Mouse (Mus musculus): ENCODE measurements around the gene Muc13.

Muc13 gene

DNA sequence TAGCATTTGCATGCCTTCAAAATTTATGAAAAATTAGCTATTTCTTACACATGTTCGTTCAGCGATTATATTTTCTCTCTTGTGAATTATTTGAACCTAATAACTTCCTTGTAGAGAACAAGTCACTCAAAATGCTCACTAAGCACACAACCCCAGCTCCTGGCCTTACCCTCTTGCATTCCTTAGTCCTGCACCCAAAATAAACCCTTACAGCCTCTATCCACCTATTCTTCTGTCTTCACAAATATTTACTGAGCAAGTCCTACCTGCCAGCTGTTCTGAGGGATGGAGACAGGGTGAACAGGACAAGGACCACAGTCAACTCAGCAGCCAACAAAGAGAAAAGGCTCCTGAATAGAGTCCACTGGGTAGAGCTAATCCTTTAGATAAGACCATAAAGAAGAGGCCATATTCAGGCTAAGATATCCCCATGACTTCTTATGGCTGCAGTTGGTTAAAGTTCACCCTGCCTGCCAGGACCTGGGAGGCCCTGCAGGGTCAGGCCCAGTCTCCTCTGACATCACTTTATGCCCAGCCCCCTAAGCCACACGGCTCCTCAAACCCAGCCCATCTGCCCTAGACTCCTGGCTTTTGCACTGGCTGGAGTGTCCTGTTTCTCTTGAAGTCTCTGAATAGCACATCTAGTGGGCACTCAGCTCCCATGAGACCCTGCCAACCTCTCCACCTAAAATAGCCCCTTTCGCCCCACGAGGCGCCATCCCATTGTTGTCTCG is 7.0 kb upstream of the Muc13 start:
- no peak overlapping the region for H3K4me3 ChIP-seq (replicated peaks; ENCODE audit: low read length)
- peaks cover 7% of the 10 kb centered on the region for H3K4me1 ChIP-seq (replicated peaks; ENCODE audit: low read depth, low read length)
- H3K27me3 ChIP-seq (ENCODE audit: insufficient read depth, low read length) = no peaks in the 10 kb centered on the region
- peaks cover 15% of the 10 kb centered on the region for H3K9me3 ChIP-seq (ENCODE audit: low read length)
- no peaks in the 10 kb centered on the region for H3K36me3 ChIP-seq (ENCODE audit: insufficient read depth, low read length)
- no peak for TF ChIP-seq CTCF (conservative IDR thresholded peaks at IDR 0.05; ENCODE audit: low read length)
- TF ChIP-seq NANOG (IDR thresholded peaks at IDR 0.05; ENCODE audit: borderline replicate concordance, low read length) = no peak
- no peak for TF ChIP-seq POU5F1 (IDR thresholded peaks at IDR 0.05; ENCODE audit: borderline replicate concordance, low read length)

DNA sequence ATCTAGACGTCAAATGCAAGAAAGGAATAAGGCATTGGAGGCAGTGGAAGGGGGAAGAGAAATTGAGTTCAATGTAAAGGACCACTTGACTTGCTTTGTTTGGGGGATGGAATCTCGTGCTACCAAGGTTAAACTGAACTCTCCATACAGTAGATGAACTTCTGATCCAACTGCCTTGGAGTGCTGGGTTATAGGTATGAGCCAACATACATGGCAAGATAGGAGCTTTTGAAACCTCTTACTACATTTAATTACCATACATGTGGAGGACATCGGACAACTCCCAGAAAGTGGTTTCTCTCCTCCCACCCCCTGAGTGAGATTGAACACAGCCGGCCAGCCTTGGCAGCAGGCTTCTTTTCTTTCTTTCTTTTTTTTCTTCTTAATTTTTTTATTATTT is 1.3 kb downstream of the Muc13 start:
- Histone ChIP-seq H3K4me1 (replicated peaks; ENCODE audit: low read depth, low read length) (peaks cover 8% of the 10 kb centered on the region), H3K36me3 (ENCODE audit: insufficient read depth, low read length) (no peaks in the 10 kb centered on the region), H3K4me3 (replicated peaks; ENCODE audit: low read length) (no peak overlapping the region), H3K9me3 (ENCODE audit: low read length) (peaks cover 22% of the 10 kb centered on the region), H3K27me3 (ENCODE audit: insufficient read depth, low read length) (no peaks in the 10 kb centered on the region)
- TF ChIP-seq NANOG (IDR thresholded peaks at IDR 0.05; ENCODE audit: borderline replicate concordance, low read length) (no peak), CTCF (conservative IDR thresholded peaks at IDR 0.05; ENCODE audit: low read length) (no peak), POU5F1 (IDR thresholded peaks at IDR 0.05; ENCODE audit: borderline replicate concordance, low read length) (no peak)

DNA sequence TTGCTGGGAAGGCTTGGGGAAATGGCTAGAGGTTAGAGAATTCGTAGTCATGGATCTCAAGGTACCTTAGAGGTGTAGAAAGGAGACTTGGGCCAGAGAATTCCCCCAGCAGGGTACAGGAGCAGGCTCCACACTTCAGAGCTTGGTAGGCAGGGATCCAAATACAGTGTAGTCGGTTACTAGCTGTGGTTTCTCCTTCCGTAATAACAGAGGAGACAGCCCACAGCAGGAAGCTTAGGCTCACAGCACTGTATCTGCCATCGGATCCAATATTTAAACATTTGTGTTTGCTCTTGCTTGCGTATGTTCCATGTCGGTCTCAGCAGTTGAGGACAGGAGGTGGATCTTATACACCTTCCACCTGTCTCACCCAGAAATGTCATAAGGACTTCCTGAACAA is 2.0 kb downstream of the Muc13 start:
- H3K9me3 ChIP-seq (ENCODE audit: low read length) = peaks cover 14% of the 10 kb centered on the region
- no peaks in the 10 kb centered on the region for H3K27me3 ChIP-seq (ENCODE audit: insufficient read depth, low read length)
- no peaks in the 10 kb centered on the region for H3K36me3 ChIP-seq (ENCODE audit: insufficient read depth, low read length)
- no peak for TF ChIP-seq CTCF (conservative IDR thresholded peaks at IDR 0.05; ENCODE audit: low read length)
- TF ChIP-seq NANOG (IDR thresholded peaks at IDR 0.05; ENCODE audit: borderline replicate concordance, low read length) = no peak
- no peak for TF ChIP-seq POU5F1 (IDR thresholded peaks at IDR 0.05; ENCODE audit: borderline replicate concordance, low read length)
- H3K4me1 ChIP-seq (replicated peaks; ENCODE audit: low read depth, low read length) = peaks cover 8% of the 10 kb centered on the region
- H3K4me3 ChIP-seq (replicated peaks; ENCODE audit: low read length) = no peak overlapping the region

DNA sequence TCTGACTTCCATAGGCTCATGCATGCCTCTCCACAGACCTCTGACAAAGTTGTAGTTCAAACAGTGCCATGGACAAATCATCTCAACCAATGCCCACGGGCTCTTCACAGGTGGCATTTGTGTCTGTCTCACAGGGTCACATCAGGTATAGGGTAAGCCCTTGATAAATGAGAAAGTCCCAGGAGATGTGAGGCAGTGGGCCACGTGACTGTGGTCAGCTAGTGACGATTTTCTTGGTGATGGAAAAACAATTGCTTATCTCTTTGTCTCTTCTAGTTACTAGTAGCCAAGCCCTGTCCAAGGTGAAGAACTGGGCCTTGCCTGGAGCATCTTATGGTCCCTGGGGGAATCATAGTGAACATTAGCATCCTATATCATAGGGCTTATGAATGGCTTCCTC is 2.9 kb downstream of the Muc13 start:
- Histone ChIP-seq H3K4me1 (replicated peaks; ENCODE audit: low read depth, low read length) (peaks cover 8% of the 10 kb centered on the region), H3K9me3 (ENCODE audit: low read length) (peaks cover 9% of the 10 kb centered on the region; the same call in 1 of the 2 replicates), H3K4me3 (replicated peaks; ENCODE audit: low read length) (no peak overlapping the region), H3K36me3 (ENCODE audit: insufficient read depth, low read length) (no peaks in the 10 kb centered on the region), H3K27me3 (ENCODE audit: insufficient read depth, low read length) (no peaks in the 10 kb centered on the region)
- TF ChIP-seq CTCF (conservative IDR thresholded peaks at IDR 0.05; ENCODE audit: low read length) = no peak

DNA sequence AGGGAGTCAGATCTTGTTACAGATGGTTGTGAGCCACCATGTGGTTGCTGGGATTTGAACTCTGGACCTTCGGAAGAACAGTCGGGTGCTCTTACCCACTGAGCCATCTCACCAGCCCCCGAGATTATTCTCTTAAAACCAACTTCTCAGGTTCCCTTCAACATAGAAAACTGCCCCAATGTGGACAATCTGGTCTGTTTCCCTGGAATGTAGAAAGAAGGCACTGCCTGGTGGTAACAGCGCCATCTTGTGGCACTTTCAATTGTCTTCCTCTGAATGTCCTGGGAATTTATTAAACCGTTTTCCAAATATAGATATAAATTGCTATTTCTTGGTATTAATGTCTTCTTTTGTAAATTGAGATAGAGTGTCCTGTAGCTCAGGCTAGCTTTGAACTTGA is 4.0 kb downstream of the Muc13 start:
- H3K27me3 ChIP-seq (ENCODE audit: insufficient read depth, low read length) = no peaks in the 10 kb centered on the region
- TF ChIP-seq CTCF (conservative IDR thresholded peaks at IDR 0.05; ENCODE audit: low read length) (peak; percentile 89), NANOG (IDR thresholded peaks at IDR 0.05; ENCODE audit: borderline replicate concordance, low read length) (no peak)
- H3K4me1 ChIP-seq (replicated peaks; ENCODE audit: low read depth, low read length) = peaks cover 4% of the 10 kb centered on the region
- peaks cover 9% of the 10 kb centered on the region; the same call in 1 of the 2 replicates for H3K9me3 ChIP-seq (ENCODE audit: low read length)
- no peak overlapping the region for H3K4me3 ChIP-seq (replicated peaks; ENCODE audit: low read length)
- H3K36me3 ChIP-seq (ENCODE audit: insufficient read depth, low read length) = no peaks in the 10 kb centered on the region

DNA sequence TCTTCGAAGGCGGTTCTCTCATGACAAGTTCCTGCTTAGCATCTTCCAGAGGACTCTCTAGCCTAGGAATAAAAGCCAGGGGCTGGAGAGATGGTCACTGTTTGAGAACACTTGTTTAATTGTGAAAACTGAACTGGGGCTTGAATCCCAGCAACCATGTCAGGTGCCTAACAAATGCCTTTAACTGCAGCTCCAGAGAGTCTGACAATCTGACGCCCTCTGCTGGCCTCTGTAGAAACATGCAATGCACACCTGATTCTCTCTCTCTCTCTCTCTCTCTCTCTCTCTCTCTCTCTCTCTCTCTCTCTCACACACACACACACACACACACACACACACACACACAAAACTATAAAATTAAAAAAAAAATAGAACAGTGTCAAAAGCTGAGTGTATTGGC is 16.2 kb downstream of the Muc13 start:
- H3K27me3 ChIP-seq (ENCODE audit: insufficient read depth, low read length) = no peaks in the 10 kb centered on the region
- TF ChIP-seq POU5F1 (IDR thresholded peaks at IDR 0.05; ENCODE audit: borderline replicate concordance, low read length) (no peak), CTCF (conservative IDR thresholded peaks at IDR 0.05; ENCODE audit: low read length) (peak; percentile 19), NANOG (IDR thresholded peaks at IDR 0.05; ENCODE audit: borderline replicate concordance, low read length) (no peak)
- no peak overlapping the region for H3K4me3 ChIP-seq (replicated peaks; ENCODE audit: low read length)
- H3K4me1 ChIP-seq (replicated peaks; ENCODE audit: low read depth, low read length) = 0 out of 2 replicates have a peak, but pooled peaks cover 9% of the 10 kb centered on the region
- H3K36me3 ChIP-seq (ENCODE audit: insufficient read depth, low read length) = no peaks in the 10 kb centered on the region
- 0 out of 2 replicates have a peak, but pooled peaks cover 5% of the 10 kb centered on the region for H3K9me3 ChIP-seq (ENCODE audit: low read length)

DNA sequence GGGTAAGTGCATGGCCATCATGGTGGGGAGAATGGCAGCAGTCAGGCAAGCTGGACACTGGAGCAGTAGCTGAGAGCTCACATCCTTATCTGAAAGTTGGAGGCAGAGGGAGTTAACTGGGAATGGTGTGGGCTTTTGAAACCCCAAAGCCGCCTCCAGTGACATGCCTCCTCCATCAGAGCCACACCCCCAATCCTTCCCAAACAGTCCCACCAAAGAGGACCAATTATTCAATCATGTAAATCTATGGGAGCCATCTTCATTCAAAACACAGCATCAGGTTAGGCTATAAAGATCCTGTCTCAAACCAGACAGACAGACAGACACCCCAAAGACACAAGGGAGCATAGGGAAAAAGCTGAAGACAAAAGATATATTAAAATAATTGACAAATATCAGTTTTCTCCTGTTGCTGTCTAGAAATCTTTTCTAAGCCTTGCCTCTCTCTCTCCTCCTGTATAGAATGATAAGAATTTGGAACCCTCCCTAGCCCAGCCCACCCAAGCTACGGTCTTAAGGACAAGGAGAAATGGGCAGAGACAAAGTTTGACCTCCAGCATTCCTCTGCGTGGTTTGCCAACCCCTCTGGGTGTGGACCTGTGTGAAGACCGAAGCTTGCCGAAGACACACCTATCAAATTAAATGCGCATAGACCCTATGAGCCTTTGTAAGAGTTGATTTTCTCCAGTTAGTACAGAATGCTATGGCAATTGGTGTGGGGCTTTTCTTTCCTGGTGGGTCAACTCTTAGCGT is 24.8 kb downstream of the Muc13 start:
- no peak for TF ChIP-seq NANOG (IDR thresholded peaks at IDR 0.05; ENCODE audit: borderline replicate concordance, low read length)
- TF ChIP-seq POU5F1 (IDR thresholded peaks at IDR 0.05; ENCODE audit: borderline replicate concordance, low read length) = 0 out of 2 replicates have a peak, but pooled peaks have one; percentile 38
- Histone ChIP-seq H3K36me3 (ENCODE audit: insufficient read depth, low read length) (no peaks in the 10 kb centered on the region), H3K4me1 (replicated peaks; ENCODE audit: low read depth, low read length) (peaks cover 25% of the 10 kb centered on the region), H3K4me3 (replicated peaks; ENCODE audit: low read length) (no peak overlapping the region), H3K9me3 (ENCODE audit: low read length) (peaks cover 9% of the 10 kb centered on the region), H3K27me3 (ENCODE audit: insufficient read depth, low read length) (no peaks in the 10 kb centered on the region; the same call in 1 of the 2 replicates)

DNA sequence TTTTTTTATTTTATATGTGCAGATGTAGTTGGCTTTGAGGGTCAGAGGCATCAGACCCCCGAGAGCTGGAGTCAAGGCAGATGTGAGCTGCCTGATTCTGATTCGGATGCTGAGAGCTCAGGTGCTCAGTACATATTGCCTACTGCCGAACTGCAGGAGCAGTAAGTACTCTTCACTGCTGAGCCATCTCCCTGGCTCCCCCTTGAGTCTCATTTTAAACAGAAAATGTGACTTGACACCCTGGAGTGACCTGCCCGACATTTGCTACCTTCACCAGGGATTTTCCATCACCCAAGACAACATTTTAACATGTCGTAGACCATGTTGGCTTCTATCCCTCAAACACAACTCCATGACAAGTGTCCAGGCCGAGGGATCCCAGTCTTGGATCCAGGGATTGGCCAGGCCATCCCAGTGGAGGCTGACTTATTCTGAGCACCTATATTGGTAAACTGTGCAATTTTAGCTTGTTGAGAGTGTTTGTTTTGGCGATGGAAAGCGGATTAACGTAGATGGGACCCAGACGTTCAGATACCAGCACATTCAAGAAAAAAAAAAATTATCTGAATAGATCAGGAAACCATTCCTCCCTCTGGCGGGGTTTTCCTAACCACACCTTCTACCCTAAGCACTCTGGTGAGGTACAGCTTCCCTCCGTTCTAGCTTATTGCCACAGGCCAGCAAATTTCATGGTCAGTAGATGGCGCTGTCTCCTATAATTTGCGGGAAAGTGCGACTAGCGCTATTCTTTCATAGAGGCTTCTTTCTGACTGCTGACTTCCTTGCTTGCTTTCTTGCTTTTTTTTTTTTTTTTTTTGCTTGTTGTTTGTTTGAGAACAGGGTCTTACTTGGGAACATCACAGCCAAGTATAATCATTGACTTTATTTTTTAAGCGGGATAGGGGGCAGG is 26.7 kb downstream of the Muc13 start:
- H3K36me3 ChIP-seq (ENCODE audit: insufficient read depth, low read length) = no peaks in the 10 kb centered on the region
- H3K27me3 ChIP-seq (ENCODE audit: insufficient read depth, low read length) = no peaks in the 10 kb centered on the region; the same call in 1 of the 2 replicates
- H3K9me3 ChIP-seq (ENCODE audit: low read length) = peaks cover 9% of the 10 kb centered on the region
- TF ChIP-seq CTCF (conservative IDR thresholded peaks at IDR 0.05; ENCODE audit: low read length) = peak; percentile 86
- no peak for TF ChIP-seq POU5F1 (IDR thresholded peaks at IDR 0.05; ENCODE audit: borderline replicate concordance, low read length)
- H3K4me1 ChIP-seq (replicated peaks; ENCODE audit: low read depth, low read length) = peaks cover 25% of the 10 kb centered on the region
- H3K4me3 ChIP-seq (replicated peaks; ENCODE audit: low read length) = no peak overlapping the region

Measured in E14TG2a.4 (cell line).